Mouse (Mus musculus): Measurements from ENCODE around the gene Art2b.
A peak's percentile ranks its signal among the peaks of the same experiment; 100 is the strongest.
"Not testable (repeated sequence)": the region's sequence is repeated elsewhere in the genome, so short reads cannot be mapped to it uniquely, and the experiment has no call there.

Gene Art2b

DNA sequence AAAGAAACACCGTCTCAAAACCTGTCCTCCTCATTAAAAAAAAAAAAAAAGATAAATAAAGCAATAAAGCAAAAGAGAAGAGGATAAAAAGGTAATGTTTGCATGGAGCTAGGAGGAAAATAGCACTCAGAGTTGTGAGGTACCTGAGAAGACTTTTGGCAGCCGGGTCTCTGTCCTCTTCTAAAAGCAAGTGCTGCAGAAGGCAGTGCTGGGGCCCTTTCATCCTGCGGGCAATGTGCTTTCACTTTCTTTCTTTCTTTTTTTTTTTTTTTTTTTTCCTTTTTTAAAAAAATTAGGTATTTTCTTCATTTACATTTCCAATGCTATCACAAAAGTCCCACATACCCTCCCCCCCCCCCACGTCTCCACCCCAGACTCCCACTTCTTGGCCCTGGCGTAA is at the start of gene Art2b:
Gene Art2b (minus strand): TSS at position 193 of the 400 bp plus-strand sequence.
- DNase-seq (ENCODE audit: low spot score in 2 of 2): no peak

DNA sequence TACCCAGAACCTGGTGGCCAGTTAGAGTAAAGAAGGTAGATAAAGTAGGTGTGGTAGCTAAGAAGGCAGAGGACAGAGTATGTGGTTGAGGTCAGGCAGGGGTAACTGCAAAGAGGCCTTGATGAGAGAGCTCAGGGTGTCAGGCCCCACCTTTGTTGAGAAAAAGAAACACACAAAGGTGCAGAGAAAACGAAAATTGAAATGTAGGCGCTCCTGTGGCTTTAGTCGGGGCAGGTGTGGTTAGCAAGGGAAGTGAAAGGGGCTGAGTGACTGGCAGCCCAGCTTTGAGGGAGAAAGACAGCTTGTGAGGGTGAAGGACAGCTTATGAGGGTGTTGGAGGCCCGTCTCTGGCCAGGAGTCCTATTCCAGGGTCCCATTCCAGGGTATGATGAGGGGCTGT is 49.1 kb upstream of the Art2b start:
- DNase-seq (ENCODE audit: low spot score in 2 of 2): no peak

DNA sequence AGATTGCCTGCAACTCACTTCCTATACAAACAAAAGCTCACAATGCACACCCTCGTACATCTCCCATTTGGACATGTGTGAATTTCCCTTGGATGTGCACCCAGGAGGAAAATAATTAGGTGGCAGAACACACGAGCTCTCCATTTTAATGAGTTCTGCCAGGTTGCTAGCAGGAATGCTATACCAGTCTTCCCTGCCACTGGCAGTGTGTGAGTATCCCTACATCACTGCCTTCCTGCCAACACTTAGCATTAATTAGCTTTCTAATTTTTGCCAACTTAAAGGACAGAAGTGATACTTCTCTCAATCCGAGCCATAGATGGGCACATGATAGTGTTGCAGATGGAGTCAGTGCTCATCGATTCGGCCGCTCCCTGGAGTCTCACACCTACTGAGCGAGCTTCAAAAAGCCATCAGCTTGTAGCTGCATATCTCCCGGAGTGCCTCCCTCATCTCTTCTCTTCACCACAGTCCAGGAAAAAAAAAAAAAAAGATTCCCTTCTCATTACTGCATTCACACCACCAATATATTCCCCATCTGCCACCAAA is 48.3 kb upstream of the Art2b start:
- DNase-seq (ENCODE audit: low spot score in 2 of 2): no peak

DNA sequence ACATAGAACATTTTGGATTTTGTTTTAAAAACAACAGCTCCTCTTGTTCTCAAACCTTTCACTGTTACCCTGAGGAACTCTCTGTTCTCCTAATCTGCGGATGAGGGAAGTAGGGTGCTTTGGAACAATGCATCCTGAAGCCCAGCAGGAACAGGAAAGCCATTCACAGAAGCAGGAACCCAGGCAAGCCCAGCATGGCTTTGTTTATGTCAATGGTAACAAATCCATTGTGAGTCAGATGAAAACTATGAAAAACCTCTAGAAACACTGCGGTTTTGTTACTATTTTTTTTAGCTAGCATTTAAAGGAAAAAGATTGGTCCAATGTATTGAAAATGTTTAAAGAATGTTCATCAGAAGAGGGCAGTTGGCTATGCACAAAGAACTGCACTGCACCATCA is 43.1 kb upstream of the Art2b start:
- DNase-seq (ENCODE audit: low spot score in 2 of 2): no peak

DNA sequence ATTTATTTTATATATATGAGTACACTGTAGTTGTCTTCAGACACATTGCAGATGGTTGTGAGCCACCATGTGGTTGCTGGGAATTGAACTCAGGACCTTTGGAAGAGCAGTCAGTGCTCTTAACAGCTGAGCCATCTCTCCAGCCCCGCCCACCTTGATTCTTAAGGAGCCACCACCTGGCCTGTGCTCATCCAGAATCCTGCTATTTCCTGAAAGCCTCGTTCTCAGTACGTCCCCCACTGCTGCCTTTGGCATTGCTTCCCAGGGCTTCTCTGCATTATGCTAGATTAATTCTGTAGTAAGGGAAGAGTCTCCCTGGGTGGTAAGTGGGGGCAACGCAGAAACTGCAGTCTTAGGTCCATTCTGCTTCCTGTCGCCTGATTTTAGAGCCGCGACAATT is 41.8 kb upstream of the Art2b start:
- not testable (repeated sequence) for DNase-seq (ENCODE audit: low spot score in 2 of 2)

DNA sequence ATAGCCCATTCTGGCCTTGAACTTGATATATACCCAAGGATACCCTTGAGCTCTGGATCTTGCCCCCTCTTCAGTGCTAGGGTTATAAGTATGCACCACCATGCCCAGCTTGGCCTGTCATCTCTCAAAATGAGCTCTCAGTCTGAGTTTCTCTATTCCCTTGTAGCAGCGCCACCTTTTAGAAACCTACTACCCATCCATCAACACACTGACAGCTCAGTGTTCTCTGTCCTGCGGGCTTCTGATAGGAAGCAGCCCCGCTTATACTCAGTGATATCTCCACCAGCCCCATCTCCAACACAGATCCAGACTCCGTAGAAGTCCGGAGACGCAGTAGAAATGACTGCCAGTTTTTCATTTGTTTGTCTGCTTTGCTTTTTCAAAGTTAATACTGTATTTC is 38.9 kb upstream of the Art2b start:
- DNase-seq (ENCODE audit: low spot score in 2 of 2): no peak

DNA sequence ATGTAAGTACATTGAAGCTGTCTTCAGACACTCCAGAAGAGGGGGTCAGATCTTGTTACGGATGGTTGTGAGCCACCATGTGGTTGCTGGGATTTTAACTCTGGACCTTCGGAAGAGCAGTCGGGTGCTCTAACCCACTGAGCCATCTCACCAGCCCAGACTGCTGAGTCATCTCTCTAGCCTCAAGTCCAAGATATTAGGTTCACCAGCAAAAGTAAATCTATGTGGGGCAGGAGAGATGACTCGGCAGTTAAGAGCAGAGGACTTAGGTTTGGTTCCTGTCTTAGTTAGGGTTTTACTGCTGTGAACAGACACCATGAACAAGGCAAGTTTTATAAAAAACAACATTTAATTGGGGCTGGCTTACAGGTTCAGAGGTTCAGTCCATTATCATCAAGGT is 36.5 kb upstream of the Art2b start:
- not testable (repeated sequence) for DNase-seq (ENCODE audit: low spot score in 2 of 2)

DNA sequence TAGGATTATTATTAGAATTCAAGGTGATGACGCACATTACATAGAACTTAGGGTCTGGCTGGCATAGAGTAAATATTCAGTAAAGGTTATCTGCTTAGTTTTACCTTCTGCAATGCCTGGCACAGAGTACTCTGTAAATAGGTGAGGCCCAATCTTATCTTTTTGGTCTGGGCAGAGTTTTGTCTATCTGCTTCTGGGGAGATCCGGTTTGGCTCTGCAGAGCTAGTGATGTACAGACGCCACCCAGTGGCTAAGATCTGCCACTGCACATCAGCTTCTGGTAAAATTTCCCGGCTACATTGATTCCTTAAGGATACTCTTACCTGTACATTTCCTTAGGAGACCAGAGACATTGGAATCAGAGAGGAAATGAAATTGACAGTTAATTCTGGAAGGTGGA is 35.0 kb upstream of the Art2b start:
- DNase-seq (ENCODE audit: low spot score in 2 of 2): peak; percentile 39 to 55

DNA sequence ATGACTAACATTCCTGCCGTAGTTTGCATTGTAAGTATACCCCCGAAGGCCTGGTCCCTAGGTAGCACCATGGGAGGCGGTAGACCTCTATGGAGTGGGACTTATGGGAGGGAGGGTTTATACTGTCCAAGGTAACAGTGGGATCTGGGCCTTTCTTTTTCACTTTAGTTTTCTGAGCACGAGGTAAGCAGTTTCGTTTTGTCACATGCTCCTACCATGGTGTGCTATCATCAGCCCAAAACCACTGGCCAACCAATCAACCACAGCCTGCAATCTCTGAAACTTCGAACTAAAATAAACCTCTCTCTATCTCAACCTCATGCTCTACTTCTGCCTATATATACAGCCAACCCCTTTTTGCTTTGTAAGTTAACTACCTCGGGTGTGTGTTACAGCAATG is 32.9 kb upstream of the Art2b start:
- DNase-seq (ENCODE audit: low spot score in 2 of 2): no peak

DNA sequence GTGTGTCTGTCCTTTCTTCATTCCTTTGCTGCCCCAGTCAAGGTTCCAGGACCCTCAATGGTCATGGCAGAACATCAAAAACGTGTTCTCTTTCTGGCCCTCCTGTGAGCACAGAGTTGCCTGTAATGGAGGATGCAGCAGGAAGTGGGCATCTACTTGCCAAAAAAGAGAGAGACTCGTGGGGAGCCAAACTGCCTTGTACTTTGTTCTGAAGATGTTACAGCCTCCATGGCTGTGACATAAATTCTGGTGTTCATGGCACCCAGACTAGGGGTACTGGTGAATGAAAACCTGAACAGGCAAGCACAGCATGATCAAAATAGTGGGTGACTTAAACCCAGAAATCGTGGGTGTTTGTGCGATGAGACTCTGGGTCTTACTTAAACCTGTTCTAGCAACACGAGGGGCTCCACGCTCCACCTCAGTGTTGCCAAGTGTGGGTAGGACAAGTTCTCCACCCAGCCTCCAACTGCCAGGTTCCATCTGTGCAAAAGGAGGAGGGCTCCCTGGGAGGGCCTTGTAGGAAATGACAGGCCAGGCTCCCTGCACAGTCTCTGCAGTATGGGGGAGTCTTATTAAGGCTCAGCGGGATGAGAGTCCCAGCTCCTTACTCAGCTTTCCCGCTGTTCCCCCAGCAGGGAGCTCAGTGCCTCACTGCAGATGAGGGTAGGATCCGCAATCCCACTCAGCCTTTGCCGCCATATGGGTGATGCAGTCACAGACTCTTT is 32.2 kb upstream of the Art2b start:
- no peak for DNase-seq (ENCODE audit: low spot score in 2 of 2)

DNA sequence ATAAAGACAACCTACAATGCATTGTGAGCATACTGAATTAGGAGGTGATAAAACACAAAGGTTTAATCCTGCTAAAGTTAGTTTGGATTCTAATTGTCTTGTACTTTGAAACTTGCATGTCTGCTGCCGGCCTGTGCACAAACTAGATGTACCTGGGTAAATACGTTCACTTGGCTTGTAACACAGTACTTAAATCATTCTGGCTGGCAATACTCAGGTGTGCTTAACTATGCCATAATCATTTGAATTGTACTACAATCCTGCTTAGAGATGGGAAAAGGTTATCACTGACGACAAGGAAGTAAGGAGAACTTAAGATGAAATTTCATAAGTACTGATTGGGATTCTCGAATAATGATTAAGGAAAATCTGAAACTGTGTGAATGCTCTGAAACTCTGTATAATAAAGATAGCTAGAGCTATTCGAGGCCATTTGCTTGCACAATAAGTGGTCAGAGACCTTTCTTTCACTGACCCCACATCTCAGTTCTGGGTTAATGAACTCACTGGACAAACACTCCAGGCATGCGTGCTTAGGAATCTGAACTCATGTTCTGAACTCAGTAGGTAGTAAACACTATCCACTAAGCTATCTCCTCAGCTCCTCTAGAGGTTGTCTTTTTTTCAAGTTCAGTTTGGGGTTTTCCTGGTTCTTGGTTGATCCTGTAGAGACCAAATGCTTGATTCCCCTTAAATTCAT is 30.9 kb upstream of the Art2b start:
- no peak for DNase-seq (ENCODE audit: low spot score in 2 of 2)

DNA sequence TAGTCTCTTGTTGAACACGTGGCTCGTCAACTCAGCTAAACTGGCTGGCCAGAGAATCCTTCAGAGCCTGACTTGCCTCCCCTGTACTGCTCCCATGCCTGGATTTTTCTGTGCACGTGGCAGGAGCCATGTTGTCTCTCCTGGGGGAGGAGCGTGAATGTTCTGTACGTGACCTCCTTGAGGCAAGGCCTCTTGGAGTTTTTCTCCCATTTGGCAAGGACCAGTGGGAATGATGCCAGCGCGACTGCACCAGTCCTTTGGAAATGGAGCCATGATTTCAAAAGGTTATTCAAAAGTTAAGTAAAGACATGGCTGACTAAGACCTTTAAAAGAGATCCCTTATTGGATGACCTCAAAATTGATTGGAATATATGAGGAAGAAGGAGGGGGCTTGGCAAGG is 30.0 kb upstream of the Art2b start:
- peak in 1 of 2 experiments; percentile 51 for DNase-seq (ENCODE audit: low spot score in 2 of 2)

DNA sequence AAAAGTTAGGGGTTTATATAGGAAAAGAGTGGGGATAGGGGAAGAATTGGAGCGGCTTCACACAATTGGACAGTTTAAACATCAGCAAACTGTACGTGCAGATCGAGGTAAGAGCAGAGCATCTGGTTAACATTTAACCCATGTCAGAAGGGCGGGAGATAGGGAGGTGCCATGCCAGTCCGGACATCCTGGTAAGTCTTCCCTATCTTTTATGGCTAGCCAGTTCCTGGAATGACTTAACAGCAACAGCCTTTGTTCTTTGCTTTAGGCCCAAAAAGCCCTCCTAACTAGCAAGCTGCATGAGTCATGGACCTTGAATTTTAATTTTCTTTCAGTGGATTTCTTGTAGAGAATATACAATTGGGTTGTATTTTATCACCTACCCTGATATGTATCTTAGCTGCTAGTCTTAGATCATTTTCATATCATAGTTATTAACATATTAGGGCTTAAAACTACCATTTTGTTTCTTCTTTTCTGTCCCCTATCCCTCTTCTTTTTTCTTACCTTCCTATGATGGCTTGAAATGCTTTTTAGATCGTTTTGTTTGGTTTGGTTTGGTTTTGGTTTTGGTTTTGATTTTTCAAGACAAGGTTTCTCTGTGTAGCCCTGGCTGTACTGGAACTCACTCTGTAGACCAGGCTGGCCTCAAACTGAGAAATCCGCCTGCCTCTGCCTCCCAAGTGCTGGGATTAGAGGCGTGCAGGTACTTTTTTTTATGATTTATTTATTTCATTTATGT is 27.6 kb upstream of the Art2b start:
- DNase-seq (ENCODE audit: low spot score in 2 of 2): not testable (repeated sequence)

DNA sequence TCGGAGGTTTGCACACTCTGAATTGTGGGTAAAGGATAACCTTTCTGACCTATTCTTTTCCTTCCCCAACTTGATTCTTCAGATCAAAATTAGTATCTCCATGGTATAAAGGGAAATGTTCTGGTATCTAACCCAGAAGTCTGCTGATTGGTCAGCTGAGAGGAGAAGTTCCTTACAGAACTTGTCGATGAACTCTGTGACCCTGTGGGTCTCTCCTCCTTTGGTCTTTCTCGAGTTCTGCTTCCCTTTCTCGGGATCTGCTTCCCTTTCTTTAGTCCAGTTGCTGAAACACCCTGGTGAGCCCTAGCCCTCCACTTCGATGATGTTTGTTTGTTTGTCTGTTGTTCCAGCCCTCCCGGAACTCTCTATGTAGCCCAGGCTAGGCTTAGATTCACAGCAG is 22.4 kb upstream of the Art2b start:
- no peak for DNase-seq (ENCODE audit: low spot score in 2 of 2)

DNA sequence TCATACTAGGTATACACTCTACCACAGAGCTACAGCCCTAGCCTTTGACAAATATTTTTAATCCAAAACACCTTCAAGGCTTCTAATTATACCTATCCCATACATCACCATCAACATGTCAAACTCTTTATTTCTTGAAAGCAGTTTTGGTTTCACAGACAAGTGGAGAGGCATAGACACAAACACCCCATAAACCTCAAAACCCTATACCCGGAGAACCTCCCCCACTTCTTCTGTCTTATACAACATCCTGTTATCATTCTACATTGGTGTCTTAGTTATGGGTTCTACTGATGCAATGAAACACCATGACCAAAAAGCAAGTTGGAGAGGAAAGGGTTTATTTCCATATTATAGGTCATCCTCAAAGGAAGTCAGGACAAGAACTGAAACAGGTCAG is 15.0 kb upstream of the Art2b start:
- DNase-seq (ENCODE audit: low spot score in 2 of 2): no peak

DNA sequence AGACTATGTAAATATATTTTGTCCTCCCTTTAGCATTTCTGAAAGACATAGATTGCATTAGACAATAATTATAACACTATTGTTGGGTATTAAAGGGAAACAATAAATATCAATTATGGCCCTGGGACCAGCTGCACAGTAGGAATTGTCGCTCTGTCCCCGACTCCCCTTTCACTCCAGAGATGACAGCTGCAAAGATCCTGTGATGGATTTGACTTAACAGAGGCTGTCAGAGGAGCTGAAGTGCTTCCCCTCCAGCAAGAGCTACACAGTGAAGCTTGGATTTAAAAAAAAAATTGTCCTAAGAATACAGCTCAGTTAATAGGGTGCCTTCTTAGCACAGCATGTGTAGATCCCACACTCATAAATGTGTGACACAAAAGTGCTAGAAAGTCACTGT is 13.1 kb upstream of the Art2b start:
- no peak for DNase-seq (ENCODE audit: low spot score in 2 of 2)

DNA sequence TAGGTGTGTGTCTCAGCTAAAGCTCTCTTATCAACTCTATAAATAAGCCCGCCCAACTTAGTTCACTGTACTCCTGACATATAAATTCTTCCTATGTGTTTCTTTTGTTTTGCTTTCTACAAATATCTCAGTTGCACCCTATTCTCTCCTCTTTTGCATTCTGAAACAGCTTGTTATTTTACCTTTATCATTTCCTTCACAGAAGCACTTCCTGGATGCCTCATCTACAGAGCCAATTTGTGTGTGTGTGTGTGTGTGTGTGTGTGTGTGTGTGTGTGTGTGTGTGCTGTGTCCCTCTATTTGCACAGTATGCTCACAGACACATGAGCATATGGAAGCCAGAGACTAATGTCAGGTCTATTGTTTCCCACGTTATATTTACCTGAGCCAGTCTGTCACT is 9.6 kb upstream of the Art2b start:
- no peak for DNase-seq (ENCODE audit: low spot score in 2 of 2)

DNA sequence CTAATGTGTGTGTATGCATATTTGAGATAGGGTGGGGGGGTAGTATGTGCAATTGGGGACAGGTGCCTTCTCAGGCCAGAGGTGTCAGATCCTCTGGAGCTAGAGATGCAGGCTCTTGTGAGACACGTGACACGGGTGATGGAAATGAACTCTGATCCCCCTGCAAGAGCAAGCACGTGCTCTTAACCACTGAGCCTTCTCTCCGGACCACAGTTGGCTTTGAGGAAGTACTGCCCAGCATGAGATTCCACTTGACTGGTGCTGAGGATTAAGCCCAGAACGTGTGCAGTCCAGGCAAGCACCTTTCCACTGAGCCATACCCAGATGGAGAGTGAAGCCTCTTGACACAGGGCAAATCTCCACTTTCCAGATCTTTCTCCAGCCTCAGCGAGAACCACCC is 1.1 kb downstream of the Art2b start:
- DNase-seq (ENCODE audit: low spot score in 2 of 2): not testable (repeated sequence)

DNA sequence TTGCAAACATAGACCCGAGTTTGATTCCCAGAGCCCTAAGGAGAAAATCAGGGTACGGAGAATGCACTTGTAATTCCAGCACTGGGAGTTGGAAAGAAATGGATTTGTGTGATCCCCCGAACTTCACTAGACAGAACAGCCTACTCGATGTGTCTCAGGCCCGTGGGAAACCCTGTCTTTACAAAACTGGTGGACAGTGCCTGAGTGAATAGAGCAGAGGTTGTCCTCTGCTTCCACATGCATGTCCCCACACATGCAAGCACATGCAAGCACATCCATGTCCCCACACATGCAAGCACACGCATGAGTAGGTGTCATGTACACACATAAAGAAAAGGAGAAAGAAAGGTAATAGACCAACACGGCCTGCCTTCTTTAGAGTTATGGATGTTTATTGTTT is 3.4 kb downstream of the Art2b start:
- no peak for DNase-seq (ENCODE audit: low spot score in 2 of 2)

DNA sequence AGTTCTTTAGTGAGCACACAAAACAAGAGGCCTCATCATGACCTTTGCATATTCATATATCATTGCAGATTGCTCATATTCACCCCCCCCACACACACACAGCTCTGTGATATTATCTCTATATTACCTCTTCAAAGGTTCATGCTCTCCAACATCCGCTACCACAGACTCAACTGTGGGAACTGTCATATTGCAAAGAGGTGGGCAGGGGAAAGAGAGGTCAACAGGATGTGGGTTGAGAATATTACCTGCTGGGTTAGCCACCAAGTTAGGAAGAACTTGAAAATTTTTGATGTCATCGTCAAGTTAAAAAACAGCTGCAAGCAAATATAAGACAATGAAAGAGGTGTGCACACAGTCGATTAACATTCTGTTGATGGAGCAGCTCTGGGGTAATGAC is 4.5 kb downstream of the Art2b start:
- DNase-seq (ENCODE audit: low spot score in 2 of 2): not testable (repeated sequence)

DNA sequence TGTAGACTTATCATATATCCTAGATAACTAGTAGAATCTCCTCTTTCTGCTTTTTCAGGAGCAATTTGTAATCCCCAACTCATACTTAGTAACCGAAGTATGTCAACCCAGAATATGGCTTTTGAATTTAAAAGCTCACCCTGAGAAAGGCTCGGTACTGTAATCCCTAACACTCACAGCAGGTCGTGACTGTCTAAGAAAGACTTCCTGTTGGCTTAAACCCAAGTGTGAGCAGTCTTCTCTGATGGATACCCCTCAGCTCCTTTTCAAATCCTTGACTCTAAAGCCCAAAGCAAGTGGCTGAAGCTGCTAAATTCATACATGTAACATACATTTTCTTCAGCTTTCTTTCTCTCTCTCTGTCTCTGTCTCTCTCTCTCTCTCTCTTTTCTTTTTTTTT is 11.0 kb downstream of the Art2b start:
- DNase-seq (ENCODE audit: low spot score in 2 of 2): no peak

DNA sequence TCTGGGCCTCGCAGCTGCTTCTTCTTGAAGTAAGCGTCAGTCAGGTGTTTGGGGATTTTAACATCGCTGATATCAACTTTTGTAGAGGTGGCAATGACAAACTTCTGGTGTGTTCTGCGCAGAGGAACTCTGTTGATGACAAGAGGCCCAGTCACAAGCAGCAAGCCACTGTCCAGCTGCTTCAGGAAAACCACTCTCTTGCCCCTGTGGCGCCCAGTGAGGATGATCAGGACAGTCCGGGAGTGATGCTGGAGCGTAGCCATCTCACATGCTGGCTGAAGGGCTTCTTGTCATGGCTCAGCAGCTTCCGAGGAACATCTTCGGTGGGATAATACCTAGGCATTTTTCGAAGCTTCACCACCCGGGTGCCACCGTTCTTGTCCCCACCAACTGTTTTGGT is 11.8 kb downstream of the Art2b start:
- DNase-seq (ENCODE audit: low spot score in 2 of 2): not testable (repeated sequence)

DNA sequence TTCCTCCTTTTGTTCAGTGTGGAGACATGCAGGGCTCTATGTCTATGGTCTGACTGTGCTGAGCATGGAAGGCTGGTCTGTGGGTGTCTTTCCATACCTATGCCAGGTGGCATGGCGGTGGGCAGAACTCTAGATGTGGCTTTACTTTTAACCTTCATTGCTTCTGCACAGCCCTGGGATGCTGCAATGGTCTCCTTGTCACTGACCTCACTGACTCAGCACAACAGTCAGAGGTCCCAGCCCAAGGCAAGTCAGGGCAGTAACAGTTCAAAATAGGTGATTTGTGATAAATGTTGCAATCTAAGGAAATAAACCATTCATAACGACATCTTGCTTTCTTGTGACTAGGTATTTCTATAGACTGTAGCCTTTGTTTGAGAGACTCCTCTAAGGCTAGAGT is 21.3 kb downstream of the Art2b start:
- DNase-seq (ENCODE audit: low spot score in 2 of 2): no peak
